ENCODE assay signal across 7 mouse cellular contexts in genomic region chr4:150901651-150902050, GRCm38 (mm10). TPM values are rescaled to one million over a fixed set of nuclear protein-coding genes. Genes with fewer than 3 reads are reported as not detected.
A peak's percentile ranks its signal among the peaks of the same experiment; 100 is the strongest.
DNase-seq lines count a peak whose midpoint lies in the region; ATAC-seq and TF ChIP-seq lines count a peak whose summit lies in the region.

No protein-coding gene starts in this region.

- H3K36me3 ChIP-seq in lung, embryonic 14.5 days (ENCODE audit: insufficient read depth): peaks cover 87% of the 10 kb centered on the region

- TF ChIP-seq CTCF in lung, embryonic 14.5 days (IDR thresholded peaks at IDR 0.05; ENCODE audit: low read depth): peak; percentile 92

- DNase-seq in CD8-positive naive resting alpha-beta T cell, adult 2 months (ENCODE audit: low read depth in 2 of 2, low spot score in 2 of 2): peak; percentile 68 to 77
- DNase-seq in ZHBTc4 (ENCODE audit: low read depth, low spot score): peak; percentile 90
- DNase-seq in cerebellum, postnatal 4 days (ENCODE audit: low spot score in 2 of 2): peak; percentile 54 to 78
- DNase-seq in heart, adult 8-10 months (ENCODE audit: low spot score): peak; percentile 83
- peak; percentile 78 to 89 for DNase-seq in kidney, postnatal 25 days
- DNase-seq in lung, embryonic 14.5 days: peak; percentile 79
- DNase-seq in right cerebral cortex, postnatal 14 days: peak; percentile 84

- no peak overlapping the region for H3K4me3 ChIP-seq in lung, embryonic 14.5 days (ENCODE audit: low read depth, low read length)

- no peaks in the 10 kb centered on the region for H3K27me3 ChIP-seq in lung, embryonic 14.5 days (ENCODE audit: insufficient read depth, low read length)

- H3K27ac ChIP-seq in lung, embryonic 14.5 days (ENCODE audit: low read depth): no peak overlapping the region

- no peak overlapping the region for H3K9ac ChIP-seq in lung, embryonic 14.5 days

- H3K4me1 ChIP-seq in lung, embryonic 14.5 days (ENCODE audit: insufficient read depth): no peaks in the 10 kb centered on the region

- H3K4me2 ChIP-seq in lung, embryonic 14.5 days: no peak overlapping the region

- WGBS in lung, embryonic 14.5 days: 51% methylated on average over 9 of the region's 9 CpGs

- ATAC-seq in lung, embryonic 14.5 days (ENCODE audit: insufficient read depth): no peak

- H3K9me3 ChIP-seq in lung, embryonic 14.5 days (ENCODE audit: low read depth, low read length): no peaks in the 10 kb centered on the region

RNA-seq across cellular contexts. Expression of gene Park7, which starts 12.6 kb away (rescaled TPM):
- total RNA-seq in heart, adult 8-10 months (2022): 100 to 1,000 TPM; 275 to 312 (median 290) TPM
- polyA plus RNA-seq in lung, embryonic 14.5 days (2014; fragmentation: Nextera tagmentation; extraction: Ambion mirVana): 477 and 500 TPM in 2 replicates

RNA-seq across cellular contexts. Expression of gene Tnfrsf9, which starts 12.7 kb away (rescaled TPM):
- under 1 TPM; 0.12 to 0.29 (median 0.22) TPM for total RNA-seq in heart, adult 8-10 months (2022)
- 0.12 TPM in 1 of 2 replicates, not detected in the other for polyA plus RNA-seq in lung, embryonic 14.5 days (2014; fragmentation: Nextera tagmentation; extraction: Ambion mirVana)

RNA-seq across cellular contexts. Expression of gene Errfi1, which starts 47.9 kb away (rescaled TPM):
- 10 to 100 TPM in 2 of 4 experiments, 1 to 10 TPM in 2; 8.5 to 23.4 (median 11.4) TPM for total RNA-seq in heart, adult 8-10 months (2022)
- 41.5 and 48.3 TPM in 2 replicates for polyA plus RNA-seq in lung, embryonic 14.5 days (2014; fragmentation: Nextera tagmentation; extraction: Ambion mirVana)
